Mouse (Mus musculus) Muller cell, postnatal 12 days (primary cell): ENCODE results near the gene Epb41l5.

ENCODE experiments used
- DNase-seq: peaks from one replicate; pipeline ENCODE4 v3.0.0-alpha.2; 2015; ENCODE audit errors: inconsistent ontology term

The Epb41l5 gene

DNA sequence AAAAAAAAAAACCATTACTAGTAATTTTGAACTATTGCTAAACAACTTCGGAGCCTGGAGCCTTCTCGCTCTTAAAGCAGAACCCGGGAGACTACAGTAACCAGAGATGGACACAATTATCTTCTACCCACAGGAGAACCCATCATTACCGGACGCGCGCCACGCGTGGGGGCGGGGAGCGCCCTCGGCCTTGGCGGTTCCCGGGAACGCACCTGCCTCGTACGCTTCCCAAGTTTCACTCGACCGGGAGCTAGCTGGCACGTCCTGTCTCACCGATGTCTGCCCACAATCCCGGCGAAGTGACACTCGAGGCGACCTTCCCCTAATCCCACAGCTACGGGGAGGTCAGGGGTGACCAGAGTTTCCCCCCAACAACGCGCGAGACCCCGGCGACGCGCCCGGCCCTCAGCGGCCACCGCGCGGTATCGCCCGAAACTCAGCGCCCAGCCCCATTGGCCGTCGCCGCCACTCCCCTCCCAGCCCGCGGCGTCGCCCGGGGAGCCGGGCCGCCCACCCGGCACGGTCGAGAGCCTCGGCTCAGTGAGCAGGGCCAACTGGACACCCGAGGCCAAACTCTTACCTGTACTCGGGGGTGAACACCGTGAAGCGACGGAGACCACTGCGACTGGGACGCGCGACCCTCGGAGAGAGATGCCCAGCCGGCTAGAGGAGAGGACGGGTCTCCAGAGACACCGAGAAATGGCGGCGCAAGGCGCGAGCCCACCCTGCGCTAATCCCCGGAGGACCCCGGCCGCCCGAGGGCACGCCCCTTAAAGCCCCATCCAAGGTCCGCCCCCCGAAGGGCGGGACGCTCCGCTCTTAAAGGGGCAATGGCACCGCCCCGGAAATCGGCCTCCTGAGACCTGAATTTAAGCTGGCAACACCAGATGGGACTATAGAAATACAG lies at the start of gene Epb41l5:
Epb41l5 (minus strand) TSS at position 796 of the 907 bp plus-strand sequence.
- DNase-seq, result peak; percentile 91

GRCm38 (mm10) chr1:119696860-119697259 lies 48.1 kb upstream of the Epb41l5 start:
- DNase-seq, result no peak

GRCm38 (mm10) chr1:119685773-119686558 lies 37.2 kb upstream of the Epb41l5 start:
- DNase-seq, result no peak

GRCm38 (mm10) chr1:119681663-119682213 lies 32.9 kb upstream of the Epb41l5 start:
- DNase-seq, result no peak

DNA sequence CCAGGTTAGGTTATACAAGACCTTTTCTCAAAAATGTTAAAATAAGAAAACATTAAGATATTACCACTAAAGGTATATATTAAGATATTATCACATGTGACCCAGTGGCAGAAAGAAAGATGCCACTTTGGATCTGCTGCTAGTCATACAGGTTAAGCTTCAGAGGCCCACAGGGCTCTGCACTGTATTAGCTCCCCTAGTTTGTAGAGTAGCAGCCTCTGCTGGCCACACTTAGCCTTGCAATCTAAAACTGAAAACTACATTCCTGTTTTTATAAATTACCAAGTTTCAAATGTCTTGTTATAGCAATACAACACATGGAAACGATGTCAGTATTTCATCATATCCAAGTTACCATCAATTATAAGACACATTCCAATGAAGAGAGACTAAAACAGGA lies 26.2 kb upstream of the Epb41l5 start:
- peak; percentile 19 for DNase-seq

- DNase-seq, result no peak
Observed at GRCm38 (mm10) chr1:119666904-119667303, 18.1 kb upstream of the Epb41l5 start.

- no peak for DNase-seq
Observed at GRCm38 (mm10) chr1:119654307-119654706, 5.5 kb upstream of the Epb41l5 start.

- DNase-seq, result no peak
Observed at GRCm38 (mm10) chr1:119650386-119650785, 1.6 kb upstream of the Epb41l5 start.

DNA sequence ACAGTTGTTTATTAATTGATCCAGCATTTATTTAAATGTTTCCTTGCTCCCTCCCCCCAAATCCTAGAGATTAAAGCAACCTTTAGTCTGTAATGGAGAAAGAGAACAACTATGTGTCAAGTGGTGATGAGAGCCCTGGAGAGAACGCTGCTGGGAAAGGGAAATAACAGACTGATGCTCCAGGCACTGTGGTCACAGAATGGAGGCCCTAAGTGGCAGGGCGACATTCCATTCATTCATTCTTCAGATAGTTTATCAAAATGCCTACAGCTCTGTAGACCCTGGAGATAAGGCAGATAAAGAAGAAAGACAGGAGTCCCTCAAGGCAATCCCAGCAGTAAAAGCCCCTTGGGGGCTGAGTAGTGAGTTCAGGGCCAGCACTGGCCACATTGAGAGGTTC lies 827 bp upstream of the Epb41l5 start:
- DNase-seq, result peak; percentile 35

DNA sequence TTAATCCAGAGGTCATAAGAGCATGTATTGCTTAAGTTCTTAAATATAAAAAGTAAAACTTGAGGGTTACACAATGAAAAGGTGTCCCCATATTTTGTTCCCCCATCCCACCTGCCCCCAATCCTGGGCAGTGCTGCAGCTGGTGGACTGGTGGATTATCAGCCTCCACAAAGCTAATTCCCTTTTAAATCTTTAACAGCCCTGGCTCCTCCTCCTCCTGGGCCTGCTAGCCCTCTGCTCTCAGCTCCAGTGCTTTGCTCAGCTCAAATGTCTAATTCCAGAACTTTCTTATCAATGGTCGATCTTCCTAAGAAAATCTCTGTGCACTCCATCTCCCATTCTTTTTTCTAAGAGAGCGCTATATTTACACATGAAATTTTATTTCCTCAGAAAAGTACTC lies 2.4 kb downstream of the Epb41l5 start:
- no peak for DNase-seq

DNA sequence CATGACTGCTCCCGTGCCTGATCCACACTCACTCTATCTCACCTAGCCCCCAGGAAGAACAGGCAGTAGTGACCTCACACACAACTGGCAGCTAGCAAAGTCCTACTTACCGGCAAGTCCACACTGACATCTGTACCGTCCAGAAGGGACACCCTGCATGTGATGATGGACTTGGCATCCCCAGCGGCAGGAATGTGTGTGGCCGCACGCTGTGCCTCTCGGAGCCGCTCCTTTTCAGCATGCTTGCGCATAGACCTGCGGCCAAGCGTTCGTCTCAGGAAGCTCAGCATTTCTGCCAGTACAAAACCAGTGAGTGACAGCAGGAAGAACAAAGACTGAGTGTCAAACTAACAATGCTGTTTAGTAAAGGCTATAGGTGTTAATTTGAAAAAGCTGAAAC lies 6.4 kb downstream of the Epb41l5 start:
- DNase-seq, result peak; percentile 84

- DNase-seq, result no peak
Observed at GRCm38 (mm10) chr1:119641090-119641812, 7.5 kb downstream of the Epb41l5 start.

GRCm38 (mm10) chr1:119640006-119640405 lies 8.8 kb downstream of the Epb41l5 start:
- DNase-seq, result peak; percentile 66

DNA sequence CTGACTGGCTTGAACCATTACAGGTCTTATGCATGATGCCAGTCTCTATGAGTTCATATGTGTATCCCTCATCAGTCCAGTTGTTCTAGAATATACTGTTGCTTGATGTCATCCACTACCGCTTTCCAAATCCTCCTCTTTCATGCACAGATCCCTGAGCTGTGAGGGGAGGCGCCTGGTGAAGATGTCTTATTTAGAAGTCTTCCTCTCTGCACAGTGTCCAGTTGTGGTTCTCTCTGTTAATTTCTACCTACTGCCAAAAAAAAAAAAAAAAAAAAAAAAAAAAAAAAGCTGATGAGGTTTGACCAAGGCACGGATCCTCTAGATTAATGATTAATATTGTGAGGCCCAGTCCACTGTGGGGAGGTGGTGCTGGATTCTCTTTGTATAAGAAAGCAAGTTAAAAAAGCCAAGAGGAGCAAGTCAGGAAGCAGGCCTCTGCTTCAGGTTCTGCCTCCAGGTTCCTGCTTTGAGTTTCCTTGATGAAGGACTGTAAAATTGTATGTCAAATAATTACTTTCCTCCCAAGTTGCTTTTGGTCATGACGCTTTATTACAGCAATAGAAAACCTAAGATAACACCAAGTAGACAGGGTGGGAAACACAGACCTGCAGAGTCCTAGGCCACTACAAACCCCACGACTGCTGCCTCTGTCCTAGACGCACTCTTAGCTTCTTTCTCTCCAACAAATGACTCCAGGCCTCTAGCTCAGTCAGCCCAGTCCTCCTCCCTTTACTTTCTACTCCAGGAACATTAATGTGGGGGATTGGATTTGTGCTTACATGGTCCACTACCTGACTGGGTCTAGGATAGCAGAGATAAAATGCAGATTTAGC lies 11.4 kb downstream of the Epb41l5 start:
- no peak for DNase-seq

DNA sequence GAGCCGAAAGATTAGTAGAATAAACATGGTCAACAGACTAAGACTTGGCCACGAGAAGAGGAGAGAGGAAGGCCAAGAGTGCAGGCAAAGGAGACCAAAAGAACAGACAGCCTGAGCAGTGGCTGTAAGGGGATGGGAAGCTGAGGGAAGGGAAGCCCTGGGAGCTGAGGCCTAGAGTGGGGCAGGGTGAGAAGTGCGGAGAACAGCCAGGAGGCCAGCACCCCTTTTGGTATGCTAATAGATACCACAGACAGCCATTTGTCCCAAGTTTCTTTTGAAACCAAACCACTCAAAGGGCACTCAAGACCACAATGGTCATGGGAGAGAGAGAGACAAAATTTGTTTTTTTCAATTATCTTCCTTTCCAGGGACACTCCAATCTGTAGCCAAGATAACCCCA lies 14.1 kb downstream of the Epb41l5 start:
- DNase-seq, result no peak

GRCm38 (mm10) chr1:119630428-119630827 lies 18.4 kb downstream of the Epb41l5 start:
- no peak for DNase-seq

- no peak for DNase-seq
Observed at GRCm38 (mm10) chr1:119626837-119627236, 22.0 kb downstream of the Epb41l5 start.

DNA sequence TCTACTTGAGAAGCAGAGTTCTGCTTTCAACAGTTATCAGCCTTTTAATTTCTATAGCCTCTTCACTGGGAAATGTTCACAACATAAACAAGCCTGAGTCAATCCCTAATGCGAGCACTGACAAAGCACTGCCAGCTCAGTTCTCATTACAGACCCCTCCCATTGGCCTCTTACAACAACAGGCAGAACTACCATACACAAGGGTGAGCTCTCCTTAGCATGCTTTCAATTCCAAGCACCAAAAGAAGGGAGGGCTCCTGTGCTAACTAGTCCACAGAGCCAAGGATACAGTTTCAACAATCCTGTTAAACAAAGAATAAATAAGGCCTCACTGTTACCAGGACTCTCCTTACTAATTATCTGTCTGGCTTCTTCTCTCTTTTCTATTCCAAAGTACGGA lies 24.4 kb downstream of the Epb41l5 start:
- DNase-seq, result peak; percentile 56

DNA sequence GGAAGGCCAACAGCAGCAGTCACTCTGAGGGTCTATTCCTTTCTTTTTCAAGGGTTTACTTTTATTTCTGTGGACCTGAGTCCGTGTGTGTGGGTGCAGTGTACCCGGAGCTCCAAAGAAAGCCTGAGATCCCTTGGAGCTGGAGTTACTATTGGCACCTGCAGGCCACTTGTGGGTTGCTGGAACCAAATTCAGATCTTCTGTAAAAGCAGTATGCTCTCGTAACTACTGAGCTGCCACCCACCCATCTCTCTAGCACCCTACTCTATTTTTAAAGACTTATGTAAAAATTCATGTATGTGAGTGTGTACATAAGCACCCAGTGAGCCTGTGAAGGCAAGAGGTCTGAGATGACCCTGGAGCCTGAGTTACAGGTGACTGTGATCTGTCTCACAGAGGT lies 43.4 kb downstream of the Epb41l5 start:
- no peak for DNase-seq

DNA sequence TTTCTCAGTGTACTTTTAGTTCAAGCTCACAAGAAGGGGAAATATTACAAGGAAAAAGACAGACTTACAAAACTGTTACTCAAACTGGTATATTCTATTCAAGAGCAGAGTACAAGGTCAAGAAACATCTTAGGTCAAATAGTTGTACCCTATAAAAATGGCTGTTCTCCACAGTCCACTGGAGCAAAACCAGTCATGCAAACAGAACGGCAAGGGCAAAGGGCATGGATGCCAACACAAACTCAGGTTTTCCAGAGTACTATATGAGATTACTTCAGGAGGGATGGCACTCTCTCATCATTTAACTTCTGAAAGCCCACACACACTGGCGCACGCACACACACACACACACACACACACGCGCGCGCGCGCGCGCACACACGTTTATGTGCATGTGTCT lies 46.4 kb downstream of the Epb41l5 start:
- no peak for DNase-seq

DNA sequence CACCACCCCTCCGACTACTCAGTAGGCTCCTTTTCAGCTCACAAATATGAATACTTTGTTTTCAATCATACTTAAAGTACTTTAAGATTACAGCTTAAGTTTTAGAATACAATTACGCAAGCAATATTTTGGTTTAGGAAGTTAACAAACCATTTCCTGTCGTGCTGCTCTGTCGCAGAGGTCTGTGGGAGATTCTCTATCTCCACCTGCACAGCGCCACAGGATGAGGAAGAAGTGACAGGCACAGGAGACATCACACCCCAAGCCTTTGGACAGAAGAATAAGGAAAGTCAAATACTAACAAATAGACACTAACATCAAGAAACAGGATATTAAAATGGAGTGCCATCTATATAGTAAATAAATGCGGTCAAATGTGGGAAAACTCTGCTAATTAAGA lies 49.9 kb downstream of the Epb41l5 start:
- DNase-seq, result no peak
